Mouse (Mus musculus): Measurements from ENCODE around the gene Acp2.

Gene Acp2

GRCm38 (mm10) chr2:91202222-91202971 lies at the start of gene Acp2, which contains the start of gene Nr1h3:
TSS of gene Acp2 (plus strand) at chr2:91202885.
TSS of gene Nr1h3 (minus strand) at chr2:91202834.
- peak; percentile 90 for DNase-seq

- DNase-seq: no peak
These were observed 49.8 kb upstream of the Acp2 start for GRCm38 (mm10) chr2:91152885-91153377.

- no peak for DNase-seq
These were observed 48.6 kb upstream of the Acp2 start for GRCm38 (mm10) chr2:91154091-91154490.

- DNase-seq: no peak
These were observed 45.5 kb upstream of the Acp2 start for GRCm38 (mm10) chr2:91157002-91157752.

GRCm38 (mm10) chr2:91160591-91160990 lies 42.1 kb upstream of the Acp2 start:
- no peak for DNase-seq

- no peak for DNase-seq
These were observed 39.7 kb upstream of the Acp2 start for GRCm38 (mm10) chr2:91162952-91163351.

- no peak for DNase-seq
These were observed 39.2 kb upstream of the Acp2 start for GRCm38 (mm10) chr2:91163532-91163931.

GRCm38 (mm10) chr2:91164991-91165390 lies 37.7 kb upstream of the Acp2 start:
- DNase-seq: no peak

GRCm38 (mm10) chr2:91167629-91168028 lies 35.1 kb upstream of the Acp2 start:
- no peak for DNase-seq

- no peak for DNase-seq
These were observed 32.9 kb upstream of the Acp2 start for GRCm38 (mm10) chr2:91169587-91170322.

- no peak for DNase-seq
These were observed 27.2 kb upstream of the Acp2 start for GRCm38 (mm10) chr2:91175490-91175889.

GRCm38 (mm10) chr2:91176234-91176633 lies 26.5 kb upstream of the Acp2 start:
- DNase-seq: no peak

- DNase-seq: no peak
These were observed 22.9 kb upstream of the Acp2 start for GRCm38 (mm10) chr2:91179825-91180224.

- DNase-seq: no peak
These were observed 22.0 kb upstream of the Acp2 start for GRCm38 (mm10) chr2:91180706-91181105.

- DNase-seq: peak; percentile 24
These were observed 20.7 kb upstream of the Acp2 start for GRCm38 (mm10) chr2:91182016-91182404.

GRCm38 (mm10) chr2:91182405-91183147 lies 20.1 kb upstream of the Acp2 start:
- DNase-seq: peak; percentile 96

GRCm38 (mm10) chr2:91183148-91183513 lies 19.6 kb upstream of the Acp2 start:
- peak; percentile 98 for DNase-seq

- peak; percentile 74 for DNase-seq
These were observed 18.8 kb upstream of the Acp2 start, which contains the start of gene Madd for GRCm38 (mm10) chr2:91183711-91184405. TSS of gene Madd (minus strand) at chr2:91183837.

GRCm38 (mm10) chr2:91186208-91186607 lies 16.5 kb upstream of the Acp2 start:
- DNase-seq: no peak

GRCm38 (mm10) chr2:91187431-91187830 lies 15.3 kb upstream of the Acp2 start:
- no peak for DNase-seq

- no peak for DNase-seq
These were observed 12.2 kb upstream of the Acp2 start for GRCm38 (mm10) chr2:91190501-91190900.

Measured in thymus, postnatal 4 days (tissue).